Mouse (Mus musculus) MEL (cell line): ENCODE results near the gene Slmap.
A peak's percentile ranks its signal among the peaks of the same experiment; 100 is the strongest.

Experiments
- CHD1 ChIP-seq: IDR thresholded peaks from 2 replicates; pipeline ENCODE4 v1.6.1; 2012; ENCODE audit warnings: low read depth, mild to moderate bottlenecking, inconsistent platforms, low read length, improper control_type of control experiment
- CTCF ChIP-seq, 3 experiments: IDR thresholded peaks in 2 of 3; conservative IDR thresholded peaks in 1 of 3; 2 replicates each; pipeline ENCODE4 v1.5.1; 2011 to 2012; ENCODE audit warnings: low read length in 3 of 3, low read depth in 2 of 3, mild to moderate bottlenecking in 2 of 3, improper control_type of control experiment in 1 of 3, inconsistent platforms in 1 of 3, mixed read lengths in 1 of 3, moderate library complexity in 1 of 3; ENCODE audit not compliant: control insufficient read depth in 1 of 3, insufficient read depth in 1 of 3, poor library complexity in 1 of 3, severe bottlenecking in 1 of 3
- EP300 ChIP-seq, 2 experiments: IDR thresholded peaks; 2 replicates each; pipeline ENCODE4 v1.6.1; 2011; ENCODE audit warnings: improper control_type of control experiment in 2 of 2, low read length in 2 of 2, low read depth in 1 of 2, mild to moderate bottlenecking in 1 of 2
- GATA1 ChIP-seq: IDR thresholded peaks from 2 replicates; pipeline ENCODE4 v1.6.1; 2011; ENCODE audit warnings: low read depth, low read length, improper control_type of control experiment
- NELFE ChIP-seq: IDR thresholded peaks from 2 replicates; pipeline ENCODE4 v1.6.1; 2011; ENCODE audit warnings: low read depth, low read length, improper control_type of control experiment
- POLR2A ChIP-seq, 2 experiments: IDR thresholded peaks; 2 replicates each; pipeline ENCODE4 v1.6.1; 2011 to 2012; ENCODE audit warnings: low read length in 2 of 2, mild to moderate bottlenecking in 2 of 2, control low read depth in 1 of 2, improper control_type of control experiment in 1 of 2, low read depth in 1 of 2, moderate library complexity in 1 of 2; ENCODE audit not compliant: control insufficient read depth in 1 of 2, insufficient read depth in 1 of 2, poor library complexity in 1 of 2
- SIN3A ChIP-seq: IDR thresholded peaks from 2 replicates; pipeline ENCODE4 v1.6.1; 2012; ENCODE audit warnings: low read length, improper control_type of control experiment, inconsistent platforms
- SMC3 ChIP-seq: IDR thresholded peaks from 2 replicates; pipeline ENCODE4 v1.6.1; 2011; ENCODE audit warnings: low read depth, low read length, improper control_type of control experiment
- UBTF ChIP-seq: IDR thresholded peaks from 2 replicates; pipeline ENCODE4 v1.6.1; 2012; ENCODE audit warnings: low read depth, mild to moderate bottlenecking, inconsistent platforms, low read length, improper control_type of control experiment, moderate library complexity, borderline replicate concordance; ENCODE audit not compliant: insufficient read depth
- USF1 ChIP-seq: IDR thresholded peaks from 2 replicates; pipeline ENCODE4 v1.6.1; 2014; ENCODE audit warnings: low read depth, mild to moderate bottlenecking, inconsistent platforms, low read length, improper control_type of control experiment, moderate library complexity
- USF2 ChIP-seq, 2 experiments: IDR thresholded peaks; 2 replicates each; pipeline ENCODE4 v1.6.1; 2011 to 2012; ENCODE audit warnings: improper control_type of control experiment in 2 of 2, low read length in 2 of 2, borderline replicate concordance in 1 of 2, inconsistent platforms in 1 of 2, low read depth in 1 of 2, mild to moderate bottlenecking in 1 of 2; ENCODE audit not compliant: insufficient read depth in 1 of 2
- ZKSCAN1 ChIP-seq: IDR thresholded peaks from 2 replicates; pipeline ENCODE4 v1.6.1; 2012; ENCODE audit warnings: low read depth, mild to moderate bottlenecking, inconsistent platforms, low read length, improper control_type of control experiment, moderate library complexity

- TF ChIP-seq GATA1 (no peak), CTCF (IDR thresholded peaks at IDR 0.05 in 2 of 3, conservative IDR thresholded peaks at IDR 0.05 in 1 of 3; ENCODE audit: control insufficient read depth in 1 of 3, insufficient read depth in 1 of 3, low read depth in 2 of 3, low read length in 3 of 3, poor library complexity in 1 of 3, severe bottlenecking in 1 of 3) (peak; percentile 60 to 88 (median 77)), POLR2A (IDR thresholded peaks at IDR 0.05; ENCODE audit: control insufficient read depth in 1 of 2, insufficient read depth in 1 of 2, low read depth in 1 of 2, low read length in 2 of 2, poor library complexity in 1 of 2) (no peak), USF1 (no peak), USF2 (IDR thresholded peaks at IDR 0.05; ENCODE audit: borderline replicate concordance in 1 of 2, insufficient read depth in 1 of 2, low read depth in 1 of 2, low read length in 2 of 2) (no peak), SIN3A (peak; percentile 37; the same call in 1 of the 2 replicates), UBTF (no peak), NELFE (no peak), SMC3 (peak; percentile 89), ZKSCAN1 (no peak), CHD1 (no peak), EP300 (IDR thresholded peaks at IDR 0.05; ENCODE audit: low read depth in 1 of 2, low read length in 2 of 2) (no peak)
Measured at GRCm38 (mm10) chr14:26491150-26491549, 43.6 kb downstream of the Slmap start.
